Mouse (Mus musculus) liver, postnatal 0 days (tissue): ENCODE measurements around the gene Gpr3.

Experiments used
- CTCF ChIP-seq: sonication (generic); IDR thresholded peaks from 2 replicates; pipeline ENCODE4 v1.5.1; 2016; ENCODE audit warnings: antibody characterized with exemption, low read depth
- EP300 ChIP-seq: IDR thresholded peaks from 2 replicates; pipeline ENCODE4 v1.6.1; 2016; ENCODE audit warnings: antibody characterized with exemption, low read depth, mild to moderate bottlenecking

DNA sequence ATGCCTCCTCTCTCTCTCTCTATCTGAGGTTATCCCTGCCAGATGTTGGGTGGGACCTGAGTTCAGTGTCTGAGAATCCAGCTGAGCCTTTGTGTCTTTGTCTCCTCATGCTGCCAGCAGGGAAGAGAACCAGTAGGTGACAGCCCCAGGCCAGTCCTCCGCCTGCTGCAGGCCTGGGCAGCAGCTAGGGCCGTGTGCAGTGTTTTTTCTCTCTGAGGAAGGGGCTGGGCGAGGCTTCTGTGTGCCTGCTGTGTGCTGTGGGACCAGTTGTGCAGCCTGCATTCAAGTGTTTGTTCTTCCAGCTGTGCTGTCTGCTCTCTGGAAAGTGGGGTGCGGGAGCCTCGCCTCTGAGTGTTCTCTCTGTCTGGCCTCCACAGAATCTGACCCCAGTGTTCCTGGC, 11.5 kb upstream of the Gpr3 start:
- TF ChIP-seq CTCF (no peak), EP300 (no peak)
